Mouse (Mus musculus): Measurements from ENCODE around the gene Rad50. TPM values are rescaled to one million over a fixed set of nuclear protein-coding genes. Genes with fewer than 3 reads are reported as not detected.

Rad50 gene
- polyA plus RNA-seq, 1 experiment from 2014 or later: 20.7 TPM

Other genes starting within 250 kb of the Rad50 start
- not detected in 2 replicates for gene Gm9837, start 236.8 kb downstream of the Rad50 start, polyA plus RNA-seq (2014; fragmentation: Nextera tagmentation; extraction: Ambion mirVana)
- 0.15 TPM in 1 of 2 replicates, not detected in the other for gene Gm9945, start 227.2 kb downstream of the Rad50 start, polyA plus RNA-seq (2014; fragmentation: Nextera tagmentation; extraction: Ambion mirVana)
- gene Sowaha, start 227.0 kb downstream of the Rad50 start, polyA plus RNA-seq (2014; fragmentation: Nextera tagmentation; extraction: Ambion mirVana): 0.05 and 0.15 TPM in 2 replicates
- gene Sept8, start 188.1 kb downstream of the Rad50 start, polyA plus RNA-seq (2014; fragmentation: Nextera tagmentation; extraction: Ambion mirVana): 11.6 and 14.9 TPM in 2 replicates
- gene Kif3a, start 139.9 kb downstream of the Rad50 start, polyA plus RNA-seq (2014; fragmentation: Nextera tagmentation; extraction: Ambion mirVana): 87.9 and 96.4 TPM in 2 replicates
- 1.7 and 3.1 TPM in 2 replicates for gene Il4, start 88.7 kb downstream of the Rad50 start, polyA plus RNA-seq (2014; fragmentation: Nextera tagmentation; extraction: Ambion mirVana)
- not detected in 2 replicates for gene Il13, start 72.6 kb downstream of the Rad50 start, polyA plus RNA-seq (2014; fragmentation: Nextera tagmentation; extraction: Ambion mirVana)
- not detected in 2 replicates for gene Il5, start 13.5 kb upstream of the Rad50 start, polyA plus RNA-seq (2014; fragmentation: Nextera tagmentation; extraction: Ambion mirVana)
- 2.8 and 3.7 TPM in 2 replicates for gene Irf1, start 62.7 kb upstream of the Rad50 start, polyA plus RNA-seq (2014; fragmentation: Nextera tagmentation; extraction: Ambion mirVana)
- not detected in 2 replicates for gene Gm17334, start 65.9 kb upstream of the Rad50 start, polyA plus RNA-seq (2014; fragmentation: Nextera tagmentation; extraction: Ambion mirVana)
- gene Gm12216, start 151.9 kb upstream of the Rad50 start, polyA plus RNA-seq (2014; fragmentation: Nextera tagmentation; extraction: Ambion mirVana): 0.25 TPM in 1 of 2 replicates, not detected in the other
- gene Slc22a5, start 184.3 kb upstream of the Rad50 start, polyA plus RNA-seq (2014; fragmentation: Nextera tagmentation; extraction: Ambion mirVana): 7.9 and 8.1 TPM in 2 replicates

Measured in midbrain, embryonic 11.5 days (tissue).